In genomic region chr1:127233191-127233651, GRCm38 (mm10) we compare ENCODE assay signal across 11 mouse cellular contexts. TPM values are rescaled to one million over a fixed set of nuclear protein-coding genes. Genes with fewer than 3 reads are reported as not detected.
A peak's percentile ranks its signal among the peaks of the same experiment; 100 is the strongest.
DNase-seq lines count a peak whose midpoint lies in the region; ATAC-seq lines count a peak whose summit lies in the region.
"Had no signal": no experiment of that assay in that cellular context is flagged by ENCODE, and none has a peak within 500 bp of the region (broad histone marks: within the 10 kb centered on the region; RNA-seq: fewer than 3 reads in every experiment).

No protein-coding gene starts in this region.

- peak; percentile 85 for ATAC-seq in inflammation-experienced regulatory T-cells, adult 6 months
- ATAC-seq in monocyte, adult 5-6 weeks (replicated peaks; ENCODE audit: insufficient number of reproducible peaks, low FRiP score, low TSS enrichment, poor library complexity, severe bottlenecking), result 0 out of 2 replicates have a peak, but pooled peaks have one; percentile 36

- peak; percentile 73 for DNase-seq in thymus, postnatal 0 days (ENCODE audit: low spot score)
- no peak for DNase-seq in thymus, postnatal 14 days
- no peak for DNase-seq in cerebellum, adult 9-11 months
- DNase-seq in cerebellum, adult 8-10 months, result no peak
- DNase-seq in lung, postnatal 4 days, result no peak
- DNase-seq: kidney, adult 18-20 months; kidney, postnatal 25 days; lung, embryonic 14.5 days; right cerebral cortex, postnatal 25 days had no signal

RNA-seq across cellular contexts. Expression of gene Mgat5, which starts 28.4 kb away (rescaled TPM):
- 6.5 and 9.9 TPM in 2 replicates for polyA plus RNA-seq in thymus, postnatal 0 days (2015; fragmentation: Nextera tagmentation; extraction: Ambion mirVana)
- 10 to 100 TPM; 11.6 to 20.6 (median 16.8) TPM for polyA plus RNA-seq in inflammation-experienced regulatory T-cells, adult 6 months (2017; shearing (Covaris generic))
- 19.4 to 35.1 TPM (median 21.1 TPM) in 3 replicates for total RNA-seq in monocyte, adult 5-6 weeks (2017)
